Comparison of ENCODE assay signal across 8 mouse cellular contexts in the genomic region with DNA sequence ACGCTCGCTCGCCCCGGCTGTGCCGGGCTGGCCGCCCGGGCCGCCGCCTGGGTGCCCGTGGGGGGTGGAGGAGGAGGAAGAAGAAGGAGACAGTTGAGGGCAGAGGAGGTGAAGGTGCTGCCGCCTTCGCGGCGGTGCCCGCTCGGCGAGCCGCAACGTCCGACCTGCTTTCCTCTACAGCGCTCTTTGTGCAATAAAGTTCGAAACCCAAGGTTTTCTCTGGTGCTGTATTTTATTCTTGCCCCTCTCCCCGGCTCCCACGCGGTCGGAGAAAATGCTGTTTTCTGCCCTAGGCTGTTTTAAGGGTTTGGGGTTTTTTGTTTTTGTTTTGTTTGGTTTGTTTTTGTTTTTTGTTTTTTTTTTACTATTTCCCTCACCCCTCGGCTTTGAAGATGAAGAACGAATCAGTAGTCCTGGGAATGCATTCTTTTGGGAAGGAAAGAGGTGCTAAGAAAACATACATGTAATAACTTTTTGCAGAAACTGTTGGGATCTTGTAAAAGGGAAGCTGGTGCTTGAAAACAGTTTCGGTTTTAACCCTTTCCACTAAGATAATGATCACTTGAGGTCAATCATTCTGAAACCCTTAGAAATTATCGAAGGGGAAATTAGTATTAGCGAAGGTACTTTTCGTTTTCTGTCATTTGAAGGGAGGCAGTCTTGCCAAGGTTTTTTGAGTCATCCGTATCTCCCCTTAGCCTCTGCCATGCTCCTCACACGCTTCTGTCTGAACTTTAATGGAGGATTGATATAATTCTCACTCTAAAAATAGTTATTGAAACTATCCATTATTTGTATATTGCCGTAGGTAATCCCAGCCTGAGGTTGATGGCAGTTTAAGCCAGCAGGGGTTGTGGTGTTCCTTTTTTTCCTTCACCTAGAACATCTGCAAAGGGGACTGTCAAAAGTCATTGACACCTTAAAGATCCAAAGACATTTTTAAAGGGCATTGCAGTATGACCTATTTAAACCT. TPM values are rescaled to one million over a fixed set of nuclear protein-coding genes. Genes with fewer than 3 reads are reported as not detected.
DNase-seq lines count a peak whose midpoint lies in the region; ATAC-seq and TF ChIP-seq lines count a peak whose summit lies in the region.

No protein-coding gene starts in this region.

- H3K27ac ChIP-seq in bone marrow macrophage, adult 2 months (ENCODE audit: insufficient read depth, low read depth, low read length), result peak overlapping the region; percentile 71

- H3K4me1 ChIP-seq in bone marrow macrophage, adult 2 months (ENCODE audit: control insufficient read depth, insufficient read depth, low read length), result peaks cover 25% of the 10 kb centered on the region

- DNase-seq in ES-CJ7 (ENCODE audit: low read depth, low spot score), result peak; percentile 27
- DNase-seq in heart, postnatal 14 days, result peak; percentile 60 to 69
- peak; percentile 48 to 65 for DNase-seq in kidney, postnatal 4 days
- peak; percentile 54 for DNase-seq in lung, postnatal 25 days (ENCODE audit: low spot score)
- peak; percentile 49 for DNase-seq in right cerebral cortex, adult 18-20 months
- peak; percentile 48 for DNase-seq in urinary bladder, postnatal 14 days (ENCODE audit: low spot score)

- intact Hi-C loops in heart, postnatal 14 days (cut with DNase I), result loop anchor here (2.0 to 10.0 kb wide), 4 partner anchors 84 to 499 kb away; partner anchors contain the start of genes Ccnyl1 and Mettl21a

- peak overlapping the region; percentile 62 for H3K4me3 ChIP-seq in bone marrow macrophage, adult 2 months (ENCODE audit: insufficient read depth, low read length)

- TF ChIP-seq CTCF in bone marrow macrophage, adult 2 months (IDR thresholded peaks at IDR 0.05; ENCODE audit: low read depth, low read length), result no peak

- TF ChIP-seq POLR2A in bone marrow macrophage, adult 2 months (IDR thresholded peaks at IDR 0.05; ENCODE audit: borderline replicate concordance, low read depth, low read length), result no peak

- peak; percentile 31; the same call in 1 of the 2 replicates for ATAC-seq in erythroblast, adult 5-6 weeks (replicated peaks; ENCODE audit: low FRiP score, poor library complexity, severe bottlenecking)

RNA-seq across cellular contexts. Expression of gene Creb1, which starts 1.3 kb away (rescaled TPM):
- polyA plus RNA-seq in bone marrow macrophage, adult 2 months (2012; ENCODE audit: insufficient read depth, insufficient read length, missing spikeins), result 31.5 and 41.5 TPM in 2 replicates
- total RNA-seq in erythroblast, adult 5-6 weeks (2015; ENCODE audit: low replicate concordance), result 20.6 and 34.9 TPM in 2 replicates
- total RNA-seq in erythroblast, adult 5-6 weeks (2017; ENCODE audit: low replicate concordance), result 18.1 and 42.5 TPM in 2 replicates
- total RNA-seq in heart, postnatal 14 days (2021), result 10 to 100 TPM; 29.9 to 37.4 TPM

Comparison
In these comparisons a context has a peak if more than half of its experiments do, and no peak if none do; other contexts are left out.
1. Peak in every context shown above with its lines: DNase-seq, ATAC-seq, H3K4me3 ChIP-seq and H3K27ac ChIP-seq.